Mouse (Mus musculus): Measurements from ENCODE around the gene Ifi47. TPM values are rescaled to one million over a fixed set of nuclear protein-coding genes. Genes with fewer than 3 reads are reported as not detected.

Ifi47 gene
- total RNA-seq, 2 experiments from 2014 or later, result 0.45 to 0.68 TPM

- no peak for TF ChIP-seq CTCF (IDR thresholded peaks at IDR 0.05)
- H3K4me3 ChIP-seq, result no peak overlapping the region
- no peak overlapping the region for H3K27ac ChIP-seq
- DNase-seq (ENCODE audit: extremely low spot score in 1 of 2, low spot score in 2 of 2), result no peak
- intact Hi-C loops (cut with DNase I), result no loop called here
These were observed 37.8 kb downstream of the Ifi47 start for GRCm38 (mm10) chr11:49114158-49114557.

DNA sequence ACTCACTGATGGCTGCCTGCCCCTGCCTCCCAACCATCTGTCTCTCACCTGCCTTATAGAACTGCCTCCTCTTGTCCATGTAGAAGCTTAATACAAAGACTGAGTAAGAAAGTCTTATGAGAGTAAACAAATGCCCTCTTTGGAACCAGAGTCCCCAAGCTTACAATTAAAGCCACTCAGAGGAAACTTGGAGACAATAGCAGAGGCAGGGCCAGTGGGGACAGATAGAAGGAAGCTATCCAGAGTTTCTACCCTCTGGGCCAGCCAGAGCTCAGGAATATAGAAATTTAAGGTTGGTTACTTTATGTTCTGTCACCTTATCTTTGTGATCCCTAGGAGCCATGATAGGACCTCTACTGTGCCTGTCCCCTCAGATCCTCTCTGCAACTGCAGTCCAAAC is 38.4 kb downstream of the Ifi47 start, which contains the start of gene Olfr1396:
Olfr1396 (minus strand) TSS at position 101 of the 400 bp plus-strand sequence.
- TF ChIP-seq CTCF (IDR thresholded peaks at IDR 0.05), result no peak
- DNase-seq (ENCODE audit: extremely low spot score in 1 of 2, low spot score in 2 of 2), result no peak
- Histone ChIP-seq H3K27ac (no peak within 1 kb of the TSS), H3K4me3 (no peak within 1 kb of the TSS)
- intact Hi-C loops (cut with DNase I), result no loop called here

- H3K27ac ChIP-seq, result no peak overlapping the region
- DNase-seq (ENCODE audit: extremely low spot score in 1 of 2, low spot score in 2 of 2), result no peak
- H3K4me3 ChIP-seq, result no peak overlapping the region
- intact Hi-C loops (cut with DNase I), result no loop called here
- TF ChIP-seq CTCF (IDR thresholded peaks at IDR 0.05), result no peak
These were observed 43.2 kb downstream of the Ifi47 start for GRCm38 (mm10) chr11:49119635-49120034.

- no peak for TF ChIP-seq CTCF (IDR thresholded peaks at IDR 0.05)
- intact Hi-C loops (cut with DNase I), result no loop called here
- Histone ChIP-seq H3K27ac (no peak overlapping the region), H3K4me3 (no peak overlapping the region)
- no peak for DNase-seq (ENCODE audit: extremely low spot score in 1 of 2, low spot score in 2 of 2)
These were observed 47.8 kb downstream of the Ifi47 start for GRCm38 (mm10) chr11:49124169-49124568.

DNA sequence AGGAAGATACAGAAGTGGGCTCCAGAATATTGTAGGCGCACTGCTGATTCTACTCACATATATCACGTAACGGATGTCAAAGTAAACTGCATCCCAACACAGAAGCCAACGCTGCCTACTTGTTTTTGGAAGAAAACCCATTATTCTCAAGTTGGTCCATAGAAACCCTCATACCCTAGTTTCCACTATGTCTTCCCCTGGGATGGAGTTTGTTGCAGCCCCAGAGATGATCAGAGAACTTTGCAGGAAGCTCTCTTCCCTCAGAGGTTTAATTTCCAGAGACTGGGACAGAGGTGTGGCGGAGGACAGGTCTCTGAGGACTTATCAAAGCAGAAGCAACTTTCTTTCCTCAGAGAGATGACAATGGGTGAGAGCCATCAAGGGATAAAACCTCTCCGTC is 65.6 kb downstream of the Ifi47 start, which contains the start of gene Olfr1395:
Olfr1395 (plus strand) TSS at position 301 of the 400 bp plus-strand sequence.
- intact Hi-C loops (cut with DNase I), result no loop called here
- no peak for TF ChIP-seq CTCF (IDR thresholded peaks at IDR 0.05)

More for the DNA sequence above, 65.6 kb downstream of the Ifi47 start, which contains the start of gene Olfr1395:
- no peak within 1 kb of the TSS for H3K27ac ChIP-seq
- DNase-seq (ENCODE audit: extremely low spot score in 1 of 2, low spot score in 2 of 2), result no peak
- no peak within 1 kb of the TSS for H3K4me3 ChIP-seq

Other genes with a start within 250 kb of the Ifi47 start
- 1 to 10 TPM; 1.1 to 2.6 TPM for gene Gm12184, start 249.9 kb upstream of the Ifi47 start, total RNA-seq (2021)
- gene Irgm1, start 204.9 kb upstream of the Ifi47 start, total RNA-seq (2021), result 1 to 10 TPM; 5.5 to 5.6 TPM
- gene Gm5431, start 174.4 kb upstream of the Ifi47 start, total RNA-seq (2021), result under 1 TPM; 0.18 to 0.33 TPM
- 1 to 10 TPM in 1 of 2 experiments, not detected in 1; 1.5 TPM for gene Psme2b, start 130.4 kb upstream of the Ifi47 start, total RNA-seq (2021)
- gene Olfr56, start 97.7 kb upstream of the Ifi47 start, total RNA-seq (2021), result not detected
- 1 to 10 TPM in 1 of 2 experiments, under 1 TPM in 1; 0.87 to 1.1 TPM for gene 9930111J21Rik1, start 97.2 kb upstream of the Ifi47 start, total RNA-seq (2021)
- under 1 TPM; 0.21 to 0.27 TPM for gene Gm12185, start 84.4 kb upstream of the Ifi47 start, total RNA-seq (2021)
- under 1 TPM in 1 of 2 experiments, not detected in 1; 0.84 TPM for gene Tgtp1, start 82.4 kb upstream of the Ifi47 start, total RNA-seq (2021)
- gene 9930111J21Rik2, start 25.3 kb upstream of the Ifi47 start, total RNA-seq (2021), result 1 to 10 TPM; 1.6 to 1.8 TPM
- gene Tgtp2, start 12.4 kb upstream of the Ifi47 start, total RNA-seq (2021), result under 1 TPM in 1 of 2 experiments, not detected in 1; 0.50 TPM
- not detected for gene Olfr1396, start 38.3 kb downstream of the Ifi47 start, total RNA-seq (2021)
- gene Olfr1395, start 65.7 kb downstream of the Ifi47 start, total RNA-seq (2021), result not detected
- gene Olfr1394, start 77.8 kb downstream of the Ifi47 start, total RNA-seq (2021), result not detected
- not detected for gene Btnl9, start 110.6 kb downstream of the Ifi47 start, total RNA-seq (2021)
- 10 to 100 TPM; 53.1 to 58.1 TPM for gene Zfp62, start 126.7 kb downstream of the Ifi47 start, total RNA-seq (2021)
- gene Mgat1, start 167.6 kb downstream of the Ifi47 start, total RNA-seq (2021), result 10 to 100 TPM; 64.4 to 77.0 TPM
- gene Olfr1393, start 201.7 kb downstream of the Ifi47 start, total RNA-seq (2021), result under 1 TPM; 0.11 to 0.33 TPM
- gene Olfr1392, start 208.7 kb downstream of the Ifi47 start, total RNA-seq (2021), result not detected
- not detected for gene Olfr10, start 228.2 kb downstream of the Ifi47 start, total RNA-seq (2021)
- not detected for gene Olfr1391, start 246.2 kb downstream of the Ifi47 start, total RNA-seq (2021)

Measured in left cerebral cortex, adult 2 months (tissue).